Mouse (Mus musculus): ENCODE measurements around the gene Fam168a. TPM values are rescaled to one million over a fixed set of nuclear protein-coding genes. Genes with fewer than 3 reads are reported as not detected.
"Not testable (repeated sequence)": the region's sequence is repeated elsewhere in the genome, so short reads cannot be mapped to it uniquely, and the experiment has no call there.

The Fam168a gene
- total RNA-seq, 2 experiments from 2014 or later, result 240 to 242 TPM

DNA sequence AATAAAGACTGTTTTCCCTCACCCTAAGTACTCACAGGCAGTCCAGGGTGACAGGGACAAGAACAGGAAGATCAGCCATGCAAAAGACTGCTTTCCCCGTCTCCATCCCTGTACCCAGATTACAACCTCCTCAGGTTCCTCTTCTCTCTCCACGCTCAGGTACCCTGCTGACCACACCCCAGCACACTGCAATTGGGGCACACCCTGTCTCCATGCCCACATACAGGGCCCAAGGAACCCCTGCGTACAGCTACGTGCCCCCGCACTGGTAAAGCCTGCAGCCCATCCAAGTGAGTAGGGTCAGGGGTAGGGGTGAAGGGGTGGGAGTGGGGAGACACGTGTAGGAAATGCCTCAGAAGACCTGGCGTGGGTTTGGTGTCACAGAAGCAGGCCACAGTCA lies 128.7 kb downstream of the Fam168a start:
- intact Hi-C loops (cut with DNase I), result no loop called here
- DNase-seq (ENCODE audit: low spot score in 2 of 2), result no peak

DNA sequence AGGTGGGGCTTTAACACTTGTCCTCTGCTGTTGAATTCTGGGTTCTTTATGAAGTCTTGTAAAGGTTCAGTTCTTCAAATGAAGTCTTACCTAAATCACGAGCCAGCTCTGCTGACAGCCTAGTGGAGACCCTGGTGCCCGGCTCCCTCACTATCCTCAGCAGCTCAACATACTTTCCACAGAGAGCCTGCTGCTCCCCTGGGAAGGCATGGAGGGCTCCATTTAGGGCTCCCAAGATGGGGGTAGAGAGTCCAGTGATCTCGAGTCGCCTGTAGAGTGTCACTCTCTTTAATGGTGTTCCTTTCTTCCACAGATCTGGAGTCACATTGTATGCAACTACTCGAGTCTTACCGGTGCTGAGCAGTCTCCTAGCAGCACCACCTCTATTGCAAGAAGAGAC lies 129.3 kb downstream of the Fam168a start:
- intact Hi-C loops (cut with DNase I), result no loop called here
- DNase-seq (ENCODE audit: low spot score in 2 of 2), result no peak

DNA sequence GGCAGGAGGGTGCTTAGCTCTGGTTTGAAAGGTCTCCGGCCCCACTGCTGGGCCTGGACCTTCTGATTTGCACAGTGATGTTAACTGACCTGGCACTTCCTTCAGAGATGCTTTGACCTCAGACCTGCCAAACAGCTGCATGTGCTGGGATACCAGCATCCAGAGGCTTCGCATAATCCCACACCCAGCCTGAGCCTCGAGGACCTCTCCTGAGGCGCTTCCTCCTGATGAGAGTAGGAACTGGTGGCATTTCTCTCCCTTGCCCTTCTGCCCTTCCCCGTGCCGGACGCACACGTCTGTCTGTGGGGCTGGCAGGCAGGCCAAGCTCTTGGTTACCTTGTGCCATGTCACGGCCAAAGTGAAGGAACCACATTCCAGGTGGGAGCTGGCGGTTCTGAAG lies 130.2 kb downstream of the Fam168a start:
- intact Hi-C loops (cut with DNase I), result no loop called here
- DNase-seq (ENCODE audit: low spot score in 2 of 2), result no peak

DNA sequence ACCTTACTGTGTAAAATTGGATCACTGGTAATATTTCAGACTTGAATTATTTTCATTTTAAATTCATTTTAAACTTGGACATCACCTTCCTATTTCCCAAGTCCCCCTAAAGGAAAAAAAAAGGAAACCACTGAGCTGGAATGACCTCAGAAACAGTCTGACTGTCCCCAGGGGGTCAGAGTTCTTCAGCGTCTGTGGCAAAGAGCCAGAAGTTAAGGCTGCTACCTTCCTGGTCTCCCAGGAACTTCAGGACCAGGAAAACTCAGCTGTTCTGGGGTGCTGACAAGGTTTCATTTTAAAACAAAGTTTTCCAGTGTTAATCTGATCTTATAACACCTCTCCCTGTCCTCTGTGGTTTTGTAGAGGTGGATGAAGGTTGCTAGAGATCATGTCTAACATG lies 131.3 kb downstream of the Fam168a start:
- intact Hi-C loops (cut with DNase I), result no loop called here
- DNase-seq (ENCODE audit: low spot score in 2 of 2), result no peak

DNA sequence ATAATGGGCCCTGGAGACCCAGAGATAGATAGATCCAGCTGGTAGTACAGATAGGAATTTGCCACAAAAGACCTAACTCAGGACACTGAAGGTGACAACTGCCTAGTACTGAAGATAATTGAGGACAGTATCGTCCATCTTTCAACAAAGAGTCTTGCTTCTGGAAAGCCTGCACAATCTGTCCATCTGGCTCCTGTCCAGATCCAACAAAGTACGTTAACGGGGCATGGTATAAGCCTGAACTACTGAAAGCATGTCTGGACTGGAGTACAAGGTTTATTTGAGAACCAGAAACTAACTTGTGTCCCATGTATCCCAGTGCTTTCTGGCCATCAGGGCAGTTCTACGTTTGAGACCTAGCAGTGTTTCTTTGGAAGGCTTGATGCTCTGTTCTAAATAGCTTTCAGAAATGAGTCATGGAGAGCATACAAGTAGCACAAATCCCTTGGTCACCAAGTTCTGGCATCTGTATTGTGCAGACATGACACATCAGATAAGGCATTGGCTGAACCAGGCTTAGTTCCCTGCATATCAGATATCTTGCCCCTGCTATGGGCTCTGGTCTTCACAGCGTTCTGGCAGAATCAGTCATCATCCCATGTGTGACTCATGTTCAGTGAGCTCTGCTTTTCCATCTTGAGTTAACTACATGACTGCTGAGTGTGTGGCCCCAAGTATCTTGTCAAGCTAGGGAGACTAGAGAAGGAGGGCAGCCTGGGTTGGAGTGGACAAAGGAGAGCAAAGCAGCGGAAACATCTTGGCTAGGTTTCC lies 133.4 kb downstream of the Fam168a start:
- no peak for DNase-seq (ENCODE audit: low spot score in 2 of 2)
- intact Hi-C loops (cut with DNase I), result no loop called here

DNA sequence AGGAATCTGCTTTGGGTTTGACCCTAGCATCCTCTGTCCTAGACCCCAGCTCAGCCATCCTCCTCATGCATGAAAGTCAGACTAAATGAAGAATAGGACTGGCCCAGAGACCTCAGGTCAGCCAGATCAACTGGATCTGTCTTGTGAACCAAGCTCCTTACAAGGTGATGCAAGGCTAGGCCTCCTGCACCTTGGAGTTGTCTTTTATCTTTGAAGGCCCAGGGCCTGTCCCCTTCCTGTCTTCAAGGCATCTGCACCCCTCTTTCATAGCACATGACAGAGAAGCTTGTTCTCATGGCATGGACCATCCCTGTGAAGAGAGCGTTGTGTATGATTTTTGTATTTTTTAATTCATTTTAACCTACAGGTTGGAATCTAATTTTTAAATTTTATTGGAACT lies 134.5 kb downstream of the Fam168a start:
- intact Hi-C loops (cut with DNase I), result no loop called here
- no peak for DNase-seq (ENCODE audit: low spot score in 2 of 2)

DNA sequence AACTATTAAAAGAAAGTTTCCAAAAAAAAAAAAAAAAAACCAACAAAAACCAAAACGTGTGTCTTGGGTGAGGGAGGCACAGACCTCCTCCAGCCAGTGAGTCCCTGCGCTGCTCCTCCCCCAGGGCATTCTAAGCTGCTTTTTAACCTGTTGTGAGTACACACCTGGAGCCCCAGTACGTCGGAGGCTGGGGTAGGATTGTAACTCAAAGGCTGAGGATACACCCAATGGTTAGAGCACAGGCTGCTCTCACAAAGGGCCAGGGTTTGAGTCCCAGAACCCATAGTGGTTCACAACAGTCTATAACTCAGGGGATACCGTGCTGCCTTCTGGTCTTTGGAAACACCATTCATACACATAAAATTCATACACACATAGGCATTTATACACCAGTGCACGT lies 135.2 kb downstream of the Fam168a start:
- intact Hi-C loops (cut with DNase I), result no loop called here
- DNase-seq (ENCODE audit: low spot score in 2 of 2), result no peak

DNA sequence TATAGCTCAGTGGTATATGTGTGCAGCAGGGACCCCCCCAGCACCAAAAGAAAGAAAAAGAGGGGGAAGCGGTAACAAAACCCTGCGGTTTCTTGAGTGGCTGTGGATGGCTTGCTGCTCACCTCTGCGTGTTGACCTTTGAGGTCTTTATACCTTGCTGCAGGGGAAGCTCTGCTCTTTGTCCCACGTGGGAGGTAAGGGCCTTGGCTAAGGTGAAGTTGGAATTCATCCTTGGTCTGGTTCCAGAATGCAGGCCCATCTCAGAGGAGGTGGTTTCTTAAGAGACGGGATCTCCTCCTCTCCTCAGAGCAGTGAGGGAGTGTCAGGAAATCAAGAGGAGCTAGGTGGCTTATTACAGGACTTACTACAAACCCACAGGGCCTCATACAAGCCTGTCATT lies 135.7 kb downstream of the Fam168a start:
- DNase-seq (ENCODE audit: low spot score in 2 of 2), result no peak
- intact Hi-C loops (cut with DNase I), result no loop called here

DNA sequence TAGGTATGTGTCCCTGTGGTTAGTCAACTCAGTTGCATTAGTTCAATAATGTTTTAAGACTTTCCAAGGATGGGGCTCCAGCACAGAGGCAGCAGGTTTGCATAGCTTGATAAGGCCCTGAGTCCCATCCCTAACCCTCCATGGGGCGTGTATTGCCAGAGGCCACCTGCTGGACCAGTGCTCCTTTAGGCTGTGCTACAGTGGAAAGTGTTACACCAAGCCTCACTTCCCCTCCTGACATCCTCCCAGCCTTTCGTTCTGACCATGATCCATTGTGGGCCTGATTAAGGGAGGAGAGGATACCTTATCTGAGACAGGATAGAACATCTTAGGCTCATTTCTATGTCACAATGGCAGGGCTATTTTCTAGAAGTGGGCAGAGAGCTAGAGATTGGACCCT lies 137.4 kb downstream of the Fam168a start:
- intact Hi-C loops (cut with DNase I), result no loop called here
- no peak for DNase-seq (ENCODE audit: low spot score in 2 of 2)

DNA sequence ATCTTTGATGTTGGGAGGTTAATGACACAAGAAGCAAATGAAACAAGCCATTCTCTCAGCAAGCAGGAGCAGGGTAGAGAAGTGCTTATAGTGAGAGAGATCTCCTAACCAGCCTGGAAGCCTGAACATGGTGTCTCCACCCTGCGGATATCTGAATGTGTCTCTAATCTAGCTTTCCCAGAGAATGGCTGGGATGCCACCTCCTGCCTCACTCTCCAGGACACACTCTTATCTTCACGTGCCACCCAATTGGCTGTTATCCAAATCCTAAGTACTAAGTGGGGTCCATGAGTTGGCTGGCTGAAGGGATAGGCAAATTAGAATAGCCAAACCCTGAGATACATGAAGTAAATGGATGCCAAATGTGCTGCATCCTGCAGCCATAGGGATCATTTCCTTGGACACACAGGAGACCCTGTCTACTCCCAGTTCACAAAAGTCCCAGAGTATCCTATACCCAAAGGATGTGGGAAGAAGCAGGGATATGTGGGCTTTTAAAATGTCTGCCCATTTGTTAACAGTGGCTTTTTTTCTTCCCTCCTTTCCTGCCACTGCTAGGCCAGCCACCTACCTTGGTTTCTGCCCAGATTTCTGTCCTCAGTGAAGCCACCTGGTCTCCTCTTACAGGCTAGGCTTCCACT lies 138.1 kb downstream of the Fam168a start:
- DNase-seq (ENCODE audit: low spot score in 2 of 2), result no peak
- intact Hi-C loops (cut with DNase I), result no loop called here

DNA sequence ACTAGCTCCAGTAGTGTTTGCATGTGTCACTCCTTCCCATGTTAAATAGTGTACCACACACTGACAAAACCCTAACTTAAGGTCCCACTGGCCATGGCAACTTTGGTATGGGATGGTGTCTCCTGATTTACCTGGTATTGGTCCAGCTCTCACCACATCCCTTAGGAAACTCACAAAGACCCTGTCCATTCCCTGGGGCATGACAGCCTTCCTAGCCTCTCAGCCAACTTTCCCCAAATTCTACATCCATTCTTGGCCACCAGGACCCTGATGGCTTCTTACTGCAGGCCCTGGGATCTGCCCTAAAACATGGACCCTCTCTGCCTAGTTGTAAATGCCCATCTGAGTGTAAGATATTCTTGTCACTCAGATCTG lies 138.6 kb downstream of the Fam168a start:
- DNase-seq (ENCODE audit: low spot score in 2 of 2), result no peak
- intact Hi-C loops (cut with DNase I), result no loop called here

DNA sequence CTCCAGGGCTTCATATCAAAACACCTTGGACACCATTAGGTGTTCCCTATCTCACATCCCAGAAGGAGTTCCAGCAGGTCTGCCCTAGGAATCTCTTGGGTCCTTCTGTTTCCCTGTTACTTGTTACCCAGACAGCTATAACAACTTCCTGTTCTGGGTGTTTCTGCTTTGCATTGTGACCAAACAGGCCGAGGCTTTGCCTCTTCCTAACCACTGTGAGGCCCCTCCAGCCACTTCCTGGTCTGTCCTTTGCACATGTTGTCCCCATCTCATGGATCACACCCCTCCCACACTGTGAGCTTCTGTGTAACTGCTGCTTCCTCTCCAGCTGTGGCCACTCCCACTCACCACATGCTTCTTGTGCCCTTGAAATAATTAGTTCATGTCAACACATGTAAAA lies 139.0 kb downstream of the Fam168a start:
- intact Hi-C loops (cut with DNase I), result no loop called here

DNA sequence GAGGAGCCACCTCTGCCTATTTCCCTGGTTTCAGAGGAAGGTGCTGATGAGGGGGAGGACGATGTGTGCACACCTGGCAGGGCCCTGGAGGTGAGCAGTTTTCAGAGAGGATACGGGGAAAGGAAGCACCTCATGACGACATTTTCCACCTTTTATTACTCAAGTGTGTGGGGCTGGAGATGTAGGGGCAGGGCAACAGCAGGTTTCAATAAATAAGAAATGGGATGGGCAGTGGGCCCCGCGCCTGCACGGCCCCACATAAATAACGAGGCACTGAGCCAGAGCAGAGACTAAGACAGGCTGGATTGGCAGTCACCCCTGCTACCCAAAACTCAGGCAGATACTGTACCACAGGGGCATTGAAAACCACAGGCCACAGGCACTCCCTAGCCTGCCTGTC lies 139.6 kb downstream of the Fam168a start:
- intact Hi-C loops (cut with DNase I); DNase-seq (ENCODE audit: low spot score in 2 of 2): not testable (repeated sequence)

More for the DNA sequence above, 139.0 kb downstream of the Fam168a start:
- no peak for DNase-seq (ENCODE audit: low spot score in 2 of 2)

DNA sequence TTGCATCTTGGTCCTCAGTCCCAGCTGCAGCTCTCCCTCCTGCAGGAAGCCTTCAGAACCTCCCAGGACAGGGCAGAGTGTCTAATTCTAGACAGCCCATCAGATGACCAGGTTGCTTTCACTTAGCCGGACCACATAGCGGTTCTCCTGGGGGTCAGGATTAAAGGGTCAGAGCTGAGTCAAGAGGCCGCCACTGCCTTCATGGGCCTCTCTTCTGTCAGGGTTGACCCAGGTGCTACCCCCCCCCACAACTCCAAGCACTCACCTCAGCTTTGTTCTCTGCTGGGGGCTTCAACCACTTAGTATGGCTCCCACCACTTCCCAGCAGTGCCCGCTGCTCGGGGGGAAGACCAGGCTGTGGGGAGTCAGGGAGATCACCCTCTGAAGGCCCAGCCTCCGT lies 140.7 kb downstream of the Fam168a start:
- intact Hi-C loops (cut with DNase I), result no loop called here
- no peak for DNase-seq (ENCODE audit: low spot score in 2 of 2)

DNA sequence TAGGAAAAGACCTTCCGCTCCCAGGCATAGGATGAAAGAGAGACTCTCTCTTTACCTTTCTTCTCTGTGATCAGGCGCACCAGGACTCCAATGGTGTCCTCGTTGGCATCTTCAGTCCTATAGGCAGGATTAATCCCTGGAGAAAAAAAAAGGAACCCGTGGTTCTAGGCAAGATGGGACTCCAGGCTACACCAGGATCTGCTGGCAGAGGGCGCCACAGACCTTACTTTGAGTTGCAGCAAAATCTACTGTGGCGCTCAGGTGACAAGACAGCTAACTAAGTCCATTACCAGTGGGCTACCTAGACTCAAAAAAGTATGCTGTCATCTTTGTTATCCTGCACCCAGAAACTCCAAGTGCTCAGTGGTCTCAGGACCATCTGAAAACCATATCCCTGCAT lies 142.3 kb downstream of the Fam168a start:
- peak; percentile 67 to 78 for DNase-seq (ENCODE audit: low spot score in 2 of 2)
- intact Hi-C loops (cut with DNase I), result no loop called here

DNA sequence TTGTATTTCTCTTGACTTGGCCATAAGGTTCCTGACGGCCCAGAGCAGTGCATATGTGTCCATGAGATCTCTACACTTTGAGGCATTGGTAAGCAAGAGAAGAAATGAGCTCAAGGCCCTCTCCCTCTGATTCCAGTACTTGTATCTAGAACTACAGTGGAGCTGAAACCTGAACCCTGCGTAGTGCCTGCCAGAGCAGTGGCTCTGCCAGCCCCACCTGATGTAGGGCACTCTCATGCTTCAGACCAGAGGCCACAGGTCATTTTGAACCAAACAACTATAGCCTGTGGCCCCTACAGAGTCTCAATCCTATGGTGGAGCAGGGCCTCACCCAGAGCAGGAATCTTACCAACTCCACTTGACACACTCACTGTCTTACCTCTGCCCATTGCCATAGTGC lies 143.1 kb downstream of the Fam168a start:
- no peak for DNase-seq (ENCODE audit: low spot score in 2 of 2)

DNA sequence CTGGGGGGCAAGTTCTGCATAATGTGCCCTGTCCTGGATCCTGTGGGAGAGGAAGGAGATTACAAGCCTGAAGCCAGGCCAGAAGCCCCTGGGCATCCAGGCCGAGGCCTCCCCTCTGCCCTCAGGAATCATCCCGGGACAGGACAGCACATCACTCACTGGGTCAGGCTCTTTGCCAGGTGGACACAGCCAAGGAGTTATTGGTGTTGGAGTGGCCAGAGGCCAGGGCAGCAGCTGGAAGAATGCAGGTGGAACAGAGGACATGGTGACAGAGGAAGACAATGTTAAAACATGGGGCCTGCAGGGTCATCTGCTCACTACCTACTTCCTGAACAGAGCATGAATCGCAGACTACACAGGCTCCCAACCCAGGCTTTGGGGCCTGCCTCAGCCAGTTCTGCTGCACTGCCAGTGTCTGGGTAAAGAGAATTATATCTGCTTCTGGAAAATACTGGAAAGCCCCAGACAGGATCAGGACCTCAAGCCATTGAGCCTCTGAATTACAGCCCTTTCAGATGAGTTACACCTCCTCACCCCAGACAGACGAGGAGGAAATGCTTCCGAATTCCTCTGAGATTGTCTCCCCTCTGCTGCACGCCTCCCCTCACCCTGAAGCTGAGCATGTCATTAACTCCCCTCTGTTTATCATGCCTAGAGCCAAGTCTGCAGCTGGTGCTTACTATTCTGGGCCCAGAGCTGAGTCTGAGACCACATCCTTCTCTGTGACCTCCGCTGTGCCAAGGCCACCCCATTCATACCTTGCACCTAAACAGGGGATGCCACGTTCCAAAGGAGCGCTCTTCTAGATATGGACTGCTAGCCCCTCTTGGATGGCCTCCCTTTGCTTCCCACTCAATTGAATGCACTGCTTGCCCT lies 145.3 kb downstream of the Fam168a start:
- intact Hi-C loops (cut with DNase I), result no loop called here
- DNase-seq (ENCODE audit: low spot score in 2 of 2), result no peak

More for the DNA sequence above, 143.1 kb downstream of the Fam168a start:
- intact Hi-C loops (cut with DNase I), result no loop called here

DNA sequence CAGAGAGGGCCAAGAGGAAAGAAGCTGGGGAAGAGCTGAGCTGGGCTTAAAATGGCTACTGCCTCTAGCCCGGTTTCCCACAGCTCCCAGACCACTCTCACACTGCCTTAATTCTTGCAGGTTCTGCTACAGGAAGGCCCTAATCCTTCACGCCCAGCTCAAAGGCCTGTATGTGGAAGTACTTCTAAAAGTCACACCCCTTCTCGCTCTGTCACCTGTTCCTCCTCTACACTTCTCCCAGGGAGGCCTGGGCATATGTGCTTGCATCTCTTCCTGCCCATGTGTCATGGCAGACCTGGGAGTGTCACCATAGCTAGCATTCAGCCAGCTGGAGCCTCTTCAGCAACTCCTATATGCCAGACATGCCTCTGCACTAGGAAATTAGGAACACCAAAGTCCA lies 147.0 kb downstream of the Fam168a start:
- intact Hi-C loops (cut with DNase I), result no loop called here

DNA sequence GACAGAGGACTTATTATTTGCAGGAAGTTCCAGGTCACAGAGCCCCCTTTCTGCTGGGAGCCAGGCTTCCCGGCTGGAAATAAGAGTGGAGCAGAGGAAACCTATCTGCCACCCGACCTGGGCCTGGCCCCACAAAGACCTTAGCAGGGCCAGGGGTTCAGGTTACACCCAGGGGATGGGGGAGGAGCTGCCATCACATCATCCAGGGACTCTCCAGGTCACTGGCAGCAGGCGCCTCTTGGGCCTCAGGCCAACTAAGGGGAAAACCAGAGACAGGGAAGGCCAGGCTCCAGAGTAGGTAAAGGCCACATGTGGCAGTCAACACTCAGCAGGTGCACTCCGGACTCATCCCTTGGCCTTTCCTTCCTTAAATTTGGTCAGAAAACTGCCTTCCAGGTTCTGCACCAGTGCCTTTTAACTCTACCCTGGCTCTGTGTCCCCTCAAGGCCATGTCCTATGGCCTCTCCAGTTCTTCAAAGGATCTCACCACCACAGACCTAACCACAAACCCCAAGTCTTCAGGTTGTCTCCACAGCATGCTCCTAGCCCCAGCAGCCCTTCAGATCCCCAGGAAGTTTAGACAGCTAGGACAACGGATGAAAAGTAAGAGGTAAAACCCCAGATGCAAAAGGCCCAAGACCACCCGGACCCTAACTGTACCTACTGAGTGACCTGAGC lies 147.8 kb downstream of the Fam168a start:
- DNase-seq (ENCODE audit: low spot score in 2 of 2), result no peak
- intact Hi-C loops (cut with DNase I), result no loop called here

More for the DNA sequence above, 147.0 kb downstream of the Fam168a start:
- no peak for DNase-seq (ENCODE audit: low spot score in 2 of 2)

DNA sequence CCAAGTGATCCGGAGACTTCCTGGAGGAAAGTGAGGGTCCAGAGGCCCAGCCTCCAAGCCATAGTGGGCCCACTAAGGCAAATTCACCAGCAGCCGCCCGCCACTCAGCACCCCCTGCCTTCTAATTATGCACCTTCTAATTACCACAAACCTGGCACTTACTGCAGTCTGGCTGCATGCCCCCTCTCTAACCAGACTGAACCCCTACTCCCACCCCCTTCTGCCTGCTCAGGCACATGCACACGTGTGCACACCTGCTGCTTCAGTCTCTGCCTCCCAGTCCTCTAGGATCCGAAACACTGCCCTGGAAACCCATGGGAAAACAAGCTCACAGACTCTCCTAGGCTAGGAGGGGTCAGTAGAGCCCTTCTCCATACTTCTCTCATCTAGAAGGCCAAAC lies 148.4 kb downstream of the Fam168a start:
- no peak for DNase-seq (ENCODE audit: low spot score in 2 of 2)
- intact Hi-C loops (cut with DNase I), result no loop called here
